Mouse (Mus musculus): ENCODE measurements around the gene Ndufa11. TPM values are rescaled to one million over a fixed set of nuclear protein-coding genes. Genes with fewer than 3 reads are reported as not detected.

The Ndufa11 gene
- 100 to 1,000 TPM; 748 to 906 TPM for total RNA-seq (2021)
- polyA plus RNA-seq (2012; rRNA removed) = 1,680 and 1,786 TPM in 2 replicates
- long read RNA-seq, transcript Ndufa11-201 (4 exons, 545 nt) = major isoform, 560 of 634 reads
- long read RNA-seq, transcript Ndufa11-204 (4 exons, 493 nt) = minor isoform, 34 of 634 reads
- long read RNA-seq, partial matches to known transcripts = 29 of 634 reads
- long read RNA-seq, other reads (novel, unspliced or antisense) = 11 of 634 reads

DNA sequence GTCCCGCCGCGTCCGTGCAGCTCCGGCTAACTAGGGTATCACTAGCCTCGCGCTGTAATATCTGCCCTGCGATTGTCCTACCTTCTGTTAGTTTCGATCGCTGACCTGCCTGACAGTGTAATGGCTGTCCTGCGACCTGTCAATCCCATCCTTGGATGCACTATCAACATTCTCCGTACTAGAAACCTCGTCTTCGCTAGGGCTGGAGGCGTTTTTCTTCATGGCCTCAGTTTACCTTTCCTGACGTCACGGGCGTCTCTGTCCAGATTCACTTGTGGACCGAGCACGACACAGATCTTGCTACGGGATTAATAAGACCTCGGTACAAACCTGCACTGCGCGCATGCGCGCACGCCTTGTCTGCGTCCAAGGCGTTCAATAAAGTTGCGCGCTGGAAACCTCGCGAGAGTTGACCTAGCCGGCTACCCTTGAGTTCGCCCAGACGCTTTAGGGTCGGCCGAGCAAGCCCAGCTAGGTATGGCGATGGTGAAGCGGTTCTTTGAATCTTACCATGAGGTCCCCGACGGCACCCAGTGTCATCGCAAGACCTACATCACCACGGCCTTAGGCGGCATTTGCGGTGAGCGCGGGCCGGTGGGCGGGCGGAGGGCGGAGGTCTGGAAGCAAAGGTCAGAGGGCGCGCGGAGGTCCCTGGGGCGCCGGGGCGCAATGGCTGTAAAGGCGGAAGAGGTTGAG, at the start of gene Ndufa11, which contains the start of gene Vmac:
Gene Ndufa11 (plus strand): TSS at position 405 of the 696 bp plus-strand sequence.
Gene Vmac (minus strand): TSS at position 660 of the 696 bp plus-strand sequence.
- Histone ChIP-seq H3K27ac (peak within 1 kb of the TSS; percentile 97), H3K9ac (ENCODE audit: low read depth, low read length) (peak within 1 kb of the TSS; percentile 93), H3K4me3 (peak within 1 kb of the TSS; percentile 79), H3K79me2 (replicated peaks; ENCODE audit: control insufficient read depth, insufficient read depth, low read length) (0 out of 2 replicates have a peak, but pooled peaks cover 3% of the 10 kb centered on the region), H3K27me3 (ENCODE audit: control insufficient read depth, insufficient read depth, low read length) (no peaks in the 10 kb centered on the region), H3K36me3 (ENCODE audit: control insufficient read depth, insufficient read depth, low read length) (no peaks in the 10 kb centered on the region), H3K4me1 (ENCODE audit: control insufficient read depth, insufficient read depth, low read length) (peaks cover 4% of the 10 kb centered on the region)
- DNase-seq = peak; percentile 94
- TF ChIP-seq CTCF (IDR thresholded peaks at IDR 0.05) (no peak), EP300 (IDR thresholded peaks at IDR 0.05; ENCODE audit: insufficient read depth, low read depth, low read length) (0 out of 2 replicates have a peak, but pooled peaks have one; percentile 54), POLR2A (IDR thresholded peaks at IDR 0.05; ENCODE audit: insufficient read depth, low read depth, low read length) (peak; percentile 96)
- under 1% methylated on average over 59 of the region's 59 CpGs for WGBS
- intact Hi-C loops (cut with DNase I) = loop anchor here (2.0 to 5.0 kb wide), 5 partner anchors 45 to 115 kb away; partner anchors contain the start of genes Catsperd, Lonp1, Ranbp3 and Rfx2

- Histone ChIP-seq H3K4me3 (peak overlapping the region; percentile 63), H3K27me3 (ENCODE audit: control insufficient read depth, insufficient read depth, low read length) (no peaks in the 10 kb centered on the region), H3K36me3 (ENCODE audit: control insufficient read depth, insufficient read depth, low read length) (no peaks in the 10 kb centered on the region), H3K4me1 (ENCODE audit: control insufficient read depth, insufficient read depth, low read length) (peaks cover 4% of the 10 kb centered on the region; the same call in 1 of the 2 replicates), H3K9ac (ENCODE audit: low read depth, low read length) (peak overlapping the region; percentile 53), H3K27ac (0 out of 2 replicates have a peak overlapping the region, but pooled peaks have one; percentile 21), H3K79me2 (replicated peaks; ENCODE audit: control insufficient read depth, insufficient read depth, low read length) (peaks cover under 1% of the 10 kb centered on the region; the same call in 1 of the 2 replicates)
- TF ChIP-seq POLR2A (IDR thresholded peaks at IDR 0.05; ENCODE audit: insufficient read depth, low read depth, low read length) (no peak), CTCF (IDR thresholded peaks at IDR 0.05) (peak; percentile 98), EP300 (IDR thresholded peaks at IDR 0.05; ENCODE audit: insufficient read depth, low read depth, low read length) (peak; percentile 75)
- intact Hi-C loops (cut with DNase I) = loop anchor here (1.0 to 5.0 kb wide), 4 partner anchors 55 to 312 kb away; partner anchors contain the start of gene Rpl36
- WGBS = 2% methylated on average over 31 of the region's 31 CpGs
- peak; percentile 83 to 89 for DNase-seq
These were observed 49.0 kb upstream of the Ndufa11 start for GRCm38 (mm10) chr17:56668384-56669144.

DNA sequence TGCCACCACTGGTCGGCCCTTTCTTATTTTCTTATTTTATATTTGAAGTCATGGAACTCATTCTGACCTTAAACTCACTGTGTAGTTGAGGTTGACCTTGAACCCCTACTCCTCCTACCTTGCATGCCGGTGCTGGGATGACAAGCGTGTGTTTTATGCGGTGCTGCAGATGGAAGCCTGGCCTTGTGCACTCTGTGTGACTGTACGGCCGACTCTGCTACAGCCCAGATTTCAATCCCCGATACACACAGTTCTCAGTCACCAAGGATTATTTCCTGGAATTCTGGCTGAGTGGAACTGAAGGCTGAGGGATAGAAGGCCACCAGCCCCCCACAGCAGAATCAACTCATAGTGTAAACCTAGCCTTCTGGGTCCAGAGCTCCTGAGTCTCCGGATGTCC, 47.8 kb upstream of the Ndufa11 start:
- no peak for DNase-seq
- H3K4me1 ChIP-seq (ENCODE audit: control insufficient read depth, insufficient read depth, low read length) = peaks cover 7% of the 10 kb centered on the region
- H3K27me3 ChIP-seq (ENCODE audit: control insufficient read depth, insufficient read depth, low read length) = no peaks in the 10 kb centered on the region
- WGBS = 88% methylated on average over 8 of the region's 8 CpGs
- peaks cover 5% of the 10 kb centered on the region; the same call in 1 of the 2 replicates for H3K79me2 ChIP-seq (replicated peaks; ENCODE audit: control insufficient read depth, insufficient read depth, low read length)
- intact Hi-C loops (cut with DNase I) = loop anchor here (2.0 to 5.0 kb wide), 4 partner anchors 81 to 313 kb away; partner anchors contain the start of gene Dus3l
- TF ChIP-seq POLR2A (IDR thresholded peaks at IDR 0.05; ENCODE audit: insufficient read depth, low read depth, low read length) (no peak), CTCF (IDR thresholded peaks at IDR 0.05) (no peak), EP300 (IDR thresholded peaks at IDR 0.05; ENCODE audit: insufficient read depth, low read depth, low read length) (no peak)
- H3K27ac ChIP-seq = no peak overlapping the region
- H3K36me3 ChIP-seq (ENCODE audit: control insufficient read depth, insufficient read depth, low read length) = no peaks in the 10 kb centered on the region
- no peak overlapping the region for H3K9ac ChIP-seq (ENCODE audit: low read depth, low read length)
- H3K4me3 ChIP-seq = no peak overlapping the region

DNA sequence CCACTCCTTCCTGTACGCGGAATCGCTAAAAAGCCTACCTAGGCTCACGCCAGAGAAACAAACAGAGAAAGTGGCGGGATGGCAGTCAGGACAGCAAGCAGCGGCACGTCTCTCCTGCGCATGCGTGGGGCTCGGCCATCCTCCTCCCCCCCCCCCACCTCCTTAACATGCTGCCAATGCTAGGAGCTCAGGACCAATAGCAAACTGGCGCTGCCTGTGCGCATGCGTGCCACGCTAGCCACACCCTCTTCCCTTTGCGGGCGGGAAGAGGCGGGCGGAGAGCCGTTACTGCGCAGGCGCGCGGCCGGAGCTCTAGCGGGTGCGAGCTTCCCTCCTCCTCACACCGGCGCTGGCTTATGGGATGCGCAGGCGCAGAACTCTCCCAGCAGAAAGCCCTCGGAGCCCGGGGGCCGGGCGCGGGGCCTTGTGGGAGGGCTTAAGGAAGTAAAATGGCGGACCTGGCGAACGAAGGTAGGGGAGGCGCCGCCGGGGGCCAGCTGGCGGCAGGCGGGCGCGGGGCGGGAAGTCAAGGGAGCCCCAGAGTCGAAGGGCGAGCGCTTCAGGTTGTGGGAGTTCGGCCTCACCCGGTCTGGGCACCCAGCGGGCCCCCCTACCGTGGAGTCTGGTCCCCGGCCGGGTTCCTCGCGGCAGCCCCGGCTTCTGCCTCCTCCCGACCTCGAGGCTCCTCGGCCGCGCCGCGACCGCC, 44.5 kb upstream of the Ndufa11 start, which contains the start of gene Ranbp3:
Gene Ranbp3 (plus strand): TSS at position 354 of the 706 bp plus-strand sequence.
- DNase-seq = peak; percentile 99 to 100

More for the DNA sequence above, 44.5 kb upstream of the Ndufa11 start, which contains the start of gene Ranbp3:
- H3K4me3 ChIP-seq = peak within 1 kb of the TSS; percentile 88
- intact Hi-C loops (cut with DNase I) = loop anchor here (2.0 to 5.0 kb wide), 3 partner anchors 44 to 89 kb away; partner anchors contain the start of genes Dus3l, Lonp1 and Ndufa11
- no peaks in the 10 kb centered on the region for H3K27me3 ChIP-seq (ENCODE audit: control insufficient read depth, insufficient read depth, low read length)
- 0 out of 2 replicates have a peak, but pooled peaks cover 2% of the 10 kb centered on the region for H3K36me3 ChIP-seq (ENCODE audit: control insufficient read depth, insufficient read depth, low read length)
- peak within 1 kb of the TSS; percentile 98 for H3K9ac ChIP-seq (ENCODE audit: low read depth, low read length)
- peaks cover 8% of the 10 kb centered on the region for H3K4me1 ChIP-seq (ENCODE audit: control insufficient read depth, insufficient read depth, low read length)
- 1% methylated on average over 52 of the region's 66 CpGs for WGBS
- H3K27ac ChIP-seq = peak within 1 kb of the TSS; percentile 94
- H3K79me2 ChIP-seq (replicated peaks; ENCODE audit: control insufficient read depth, insufficient read depth, low read length) = peaks cover 14% of the 10 kb centered on the region
- TF ChIP-seq CTCF (IDR thresholded peaks at IDR 0.05) = no peak
- TF ChIP-seq EP300 (IDR thresholded peaks at IDR 0.05; ENCODE audit: insufficient read depth, low read depth, low read length) = 0 out of 2 replicates have a peak, but pooled peaks have one; percentile 43
- peak; percentile 95 for TF ChIP-seq POLR2A (IDR thresholded peaks at IDR 0.05; ENCODE audit: insufficient read depth, low read depth, low read length)
